Mouse (Mus musculus) embryo, embryonic 11.5 days (tissue): ENCODE results near the gene Mettl1.
"Not testable (repeated sequence)": the region's sequence is repeated elsewhere in the genome, so short reads cannot be mapped to it uniquely, and the experiment has no call there.

ENCODE experiments used
- DNase-seq: peaks from one replicate; pipeline ENCODE4 v3.0.0-alpha.2; 2012; ENCODE audit warnings: low read depth, low spot score

Mettl1 gene

GRCm38 (mm10) chr10:127066519-127067018, 25.4 kb downstream of the Mettl1 start:
- no peak for DNase-seq

GRCm38 (mm10) chr10:127068360-127069038, 27.3 kb downstream of the Mettl1 start:
- no peak for DNase-seq

GRCm38 (mm10) chr10:127069281-127070189, 28.3 kb downstream of the Mettl1 start:
- DNase-seq: peak; percentile 57

- DNase-seq: peak; percentile 91
Observed at GRCm38 (mm10) chr10:127070190-127071121, 29.2 kb downstream of the Mettl1 start, which contains the start of gene Tspan31. Tspan31 (minus strand) TSS chr10:127070264.

- DNase-seq: no peak
Observed at GRCm38 (mm10) chr10:127071203-127071602, 30.0 kb downstream of the Mettl1 start.

GRCm38 (mm10) chr10:127072270-127072669, 31.1 kb downstream of the Mettl1 start:
- DNase-seq: not testable (repeated sequence)

- DNase-seq: not testable (repeated sequence)
Observed at GRCm38 (mm10) chr10:127072969-127073368, 31.8 kb downstream of the Mettl1 start.

GRCm38 (mm10) chr10:127073981-127074380, 32.8 kb downstream of the Mettl1 start:
- DNase-seq: no peak

- no peak for DNase-seq
Observed at GRCm38 (mm10) chr10:127075080-127075479, 33.9 kb downstream of the Mettl1 start, which contains the start of gene Agap2. Agap2 (plus strand) TSS chr10:127075284.

GRCm38 (mm10) chr10:127075651-127076050, 34.4 kb downstream of the Mettl1 start:
- no peak for DNase-seq

GRCm38 (mm10) chr10:127076082-127076481, 34.9 kb downstream of the Mettl1 start:
- DNase-seq: no peak

- DNase-seq: no peak
Observed at GRCm38 (mm10) chr10:127077515-127077914, 36.3 kb downstream of the Mettl1 start.

- DNase-seq: no peak
Observed at GRCm38 (mm10) chr10:127078001-127078676, 36.9 kb downstream of the Mettl1 start.

GRCm38 (mm10) chr10:127078677-127079575, 37.7 kb downstream of the Mettl1 start:
- DNase-seq: no peak

- no peak for DNase-seq
Observed at GRCm38 (mm10) chr10:127079665-127080391, 38.6 kb downstream of the Mettl1 start.

GRCm38 (mm10) chr10:127080901-127081780, 39.9 kb downstream of the Mettl1 start:
- no peak for DNase-seq

GRCm38 (mm10) chr10:127081996-127082620, 40.9 kb downstream of the Mettl1 start:
- no peak for DNase-seq
